Mouse (Mus musculus): Measurements from ENCODE around the gene Esrp2. TPM values are rescaled to one million over a fixed set of nuclear protein-coding genes. Genes with fewer than 3 reads are reported as not detected.
A peak's percentile ranks its signal among the peaks of the same experiment; 100 is the strongest.

The Esrp2 gene
- polyA plus RNA-seq, 1 experiment from 2014 or later: 2.3 TPM

GRCm38 (mm10) chr8:106151041-106151440, 14.3 kb upstream of the Esrp2 start:
- ATAC-seq (replicated peaks; ENCODE audit: low FRiP score) (no peak), DNase-seq (ENCODE audit: low spot score) (peak; percentile 44)
- no peaks in the 10 kb centered on the region for H3K27me3 ChIP-seq (ENCODE audit: control insufficient read depth, insufficient read depth, low read length)
- 86% methylated on average over 9 of the region's 9 CpGs for WGBS
- peak overlapping the region; percentile 71; the same call in 1 of the 2 replicates for H3K4me2 ChIP-seq (ENCODE audit: low read depth, low read length, severe bottlenecking)
- no peak overlapping the region; the same call in 1 of the 2 replicates for H3K9ac ChIP-seq (ENCODE audit: low read length)
- no peaks in the 10 kb centered on the region for H3K9me3 ChIP-seq (ENCODE audit: control insufficient read depth, low read length)
- 0 out of 2 replicates have a peak, but pooled peaks cover 2% of the 10 kb centered on the region for H3K4me1 ChIP-seq (replicated peaks; ENCODE audit: control insufficient read depth, insufficient read depth, low read length)
- H3K36me3 ChIP-seq (ENCODE audit: control insufficient read depth, insufficient read depth, low read length): no peaks in the 10 kb centered on the region; the same call in 1 of the 2 replicates
- peak overlapping the region; percentile 71 for H3K4me3 ChIP-seq (ENCODE audit: low read depth, low read length)
- no peak overlapping the region for H3K27ac ChIP-seq (ENCODE audit: low read depth, low read length)

- Histone ChIP-seq H3K4me1 (replicated peaks; ENCODE audit: control insufficient read depth, insufficient read depth, low read length) (0 out of 2 replicates have a peak, but pooled peaks cover 2% of the 10 kb centered on the region), H3K27ac (ENCODE audit: low read depth, low read length) (no peak overlapping the region), H3K9ac (ENCODE audit: low read length) (peak overlapping the region; percentile 75), H3K27me3 (ENCODE audit: control insufficient read depth, insufficient read depth, low read length) (no peaks in the 10 kb centered on the region), H3K4me3 (ENCODE audit: low read depth, low read length) (peak overlapping the region; percentile 71), H3K9me3 (ENCODE audit: control insufficient read depth, low read length) (no peaks in the 10 kb centered on the region), H3K36me3 (ENCODE audit: control insufficient read depth, insufficient read depth, low read length) (no peaks in the 10 kb centered on the region; the same call in 1 of the 2 replicates), H3K4me2 (ENCODE audit: low read depth, low read length, severe bottlenecking) (peak overlapping the region; percentile 71)
- 17% methylated on average over 8 of the region's 8 CpGs for WGBS
- ATAC-seq (replicated peaks; ENCODE audit: low FRiP score): no peak
- no peak for DNase-seq (ENCODE audit: low spot score)
Observed at GRCm38 (mm10) chr8:106150653-106151000, 13.9 kb upstream of the Esrp2 start.

- DNase-seq (ENCODE audit: low spot score) (peak; percentile 97), ATAC-seq (replicated peaks; ENCODE audit: low FRiP score) (peak; percentile 97)
- H3K9me3 ChIP-seq (ENCODE audit: control insufficient read depth, low read length): no peaks in the 10 kb centered on the region
- H3K4me2 ChIP-seq (ENCODE audit: low read depth, low read length, severe bottlenecking): peak within 1 kb of the TSS; percentile 71
- peak within 1 kb of the TSS; percentile 75 for H3K9ac ChIP-seq (ENCODE audit: low read length)
- no peaks in the 10 kb centered on the region for H3K27me3 ChIP-seq (ENCODE audit: control insufficient read depth, insufficient read depth, low read length)
- H3K36me3 ChIP-seq (ENCODE audit: control insufficient read depth, insufficient read depth, low read length): no peaks in the 10 kb centered on the region
- 3% methylated on average over 38 of the region's 38 CpGs for WGBS
- 0 out of 2 replicates have a peak, but pooled peaks cover 2% of the 10 kb centered on the region for H3K4me1 ChIP-seq (replicated peaks; ENCODE audit: control insufficient read depth, insufficient read depth, low read length)
- no peak within 1 kb of the TSS for H3K27ac ChIP-seq (ENCODE audit: low read depth, low read length)
- peak within 1 kb of the TSS; percentile 71 for H3K4me3 ChIP-seq (ENCODE audit: low read depth, low read length)
Observed at GRCm38 (mm10) chr8:106149801-106150652, 13.3 kb upstream of the Esrp2 start, which contains the start of gene Pla2g15. Gene Pla2g15, plus strand, starts transcription at chr8:106150399.

- DNase-seq (ENCODE audit: low spot score): no peak
- no peaks in the 10 kb centered on the region for H3K9me3 ChIP-seq (ENCODE audit: control insufficient read depth, low read length)
- H3K27me3 ChIP-seq (ENCODE audit: control insufficient read depth, insufficient read depth, low read length): no peaks in the 10 kb centered on the region
- ATAC-seq (replicated peaks; ENCODE audit: low FRiP score): no peak
- H3K27ac ChIP-seq (ENCODE audit: low read depth, low read length): no peak overlapping the region
- WGBS: 89% methylated on average over 6 of the region's 6 CpGs
- H3K4me3 ChIP-seq (ENCODE audit: low read depth, low read length): no peak overlapping the region
- no peak overlapping the region for H3K4me2 ChIP-seq (ENCODE audit: low read depth, low read length, severe bottlenecking)
- 0 out of 2 replicates have a peak, but pooled peaks cover 2% of the 10 kb centered on the region for H3K4me1 ChIP-seq (replicated peaks; ENCODE audit: control insufficient read depth, insufficient read depth, low read length)
- no peaks in the 10 kb centered on the region for H3K36me3 ChIP-seq (ENCODE audit: control insufficient read depth, insufficient read depth, low read length)
- H3K9ac ChIP-seq (ENCODE audit: low read length): no peak overlapping the region
Observed at GRCm38 (mm10) chr8:106149025-106149424, 12.3 kb upstream of the Esrp2 start.

GRCm38 (mm10) chr8:106147868-106148565, 11.2 kb upstream of the Esrp2 start:
- Histone ChIP-seq H3K9ac (ENCODE audit: low read length) (no peak overlapping the region), H3K27ac (ENCODE audit: low read depth, low read length) (no peak overlapping the region)

GRCm38 (mm10) chr8:106146014-106146413, 9.2 kb upstream of the Esrp2 start:
- 0 out of 2 replicates have a peak, but pooled peaks cover 1% of the 10 kb centered on the region for H3K4me1 ChIP-seq (replicated peaks; ENCODE audit: control insufficient read depth, insufficient read depth, low read length)
- DNase-seq (ENCODE audit: low spot score) (no peak), ATAC-seq (replicated peaks; ENCODE audit: low FRiP score) (no peak)
- no peak overlapping the region for H3K4me2 ChIP-seq (ENCODE audit: low read depth, low read length, severe bottlenecking)
- no peaks in the 10 kb centered on the region for H3K36me3 ChIP-seq (ENCODE audit: control insufficient read depth, insufficient read depth, low read length)
- H3K27me3 ChIP-seq (ENCODE audit: control insufficient read depth, insufficient read depth, low read length): no peaks in the 10 kb centered on the region
- no peak overlapping the region for H3K27ac ChIP-seq (ENCODE audit: low read depth, low read length)
- no peak overlapping the region for H3K9ac ChIP-seq (ENCODE audit: low read length)
- H3K4me3 ChIP-seq (ENCODE audit: low read depth, low read length): no peak overlapping the region
- H3K9me3 ChIP-seq (ENCODE audit: control insufficient read depth, low read length): no peaks in the 10 kb centered on the region
- WGBS: 95% methylated on average over 4 of the region's 4 CpGs

More at GRCm38 (mm10) chr8:106147868-106148565, 11.2 kb upstream of the Esrp2 start:
- no peak overlapping the region for H3K4me2 ChIP-seq (ENCODE audit: low read depth, low read length, severe bottlenecking)
- H3K36me3 ChIP-seq (ENCODE audit: control insufficient read depth, insufficient read depth, low read length): no peaks in the 10 kb centered on the region
- DNase-seq (ENCODE audit: low spot score) (no peak), ATAC-seq (replicated peaks; ENCODE audit: low FRiP score) (no peak)
- H3K4me3 ChIP-seq (ENCODE audit: low read depth, low read length): no peak overlapping the region
- WGBS: 84% methylated on average over 6 of the region's 6 CpGs
- no peaks in the 10 kb centered on the region for H3K9me3 ChIP-seq (ENCODE audit: control insufficient read depth, low read length)
- 0 out of 2 replicates have a peak, but pooled peaks cover 2% of the 10 kb centered on the region for H3K4me1 ChIP-seq (replicated peaks; ENCODE audit: control insufficient read depth, insufficient read depth, low read length)
- H3K27me3 ChIP-seq (ENCODE audit: control insufficient read depth, insufficient read depth, low read length): no peaks in the 10 kb centered on the region

GRCm38 (mm10) chr8:106145331-106145730, 8.6 kb upstream of the Esrp2 start:
- H3K36me3 ChIP-seq (ENCODE audit: control insufficient read depth, insufficient read depth, low read length): no peaks in the 10 kb centered on the region
- no peak overlapping the region for H3K4me2 ChIP-seq (ENCODE audit: low read depth, low read length, severe bottlenecking)
- H3K9me3 ChIP-seq (ENCODE audit: control insufficient read depth, low read length): no peaks in the 10 kb centered on the region
- H3K27me3 ChIP-seq (ENCODE audit: control insufficient read depth, insufficient read depth, low read length): no peaks in the 10 kb centered on the region
- no peak overlapping the region for H3K4me3 ChIP-seq (ENCODE audit: low read depth, low read length)
- no peak for DNase-seq (ENCODE audit: low spot score)
- no peaks in the 10 kb centered on the region for H3K4me1 ChIP-seq (replicated peaks; ENCODE audit: control insufficient read depth, insufficient read depth, low read length)
- H3K9ac ChIP-seq (ENCODE audit: low read length): no peak overlapping the region
- no peak overlapping the region for H3K27ac ChIP-seq (ENCODE audit: low read depth, low read length)
- no peak for ATAC-seq (replicated peaks; ENCODE audit: low FRiP score)
- 94% methylated on average over 2 of the region's 2 CpGs for WGBS

GRCm38 (mm10) chr8:106140769-106141168, 4.0 kb upstream of the Esrp2 start:
- peaks cover 18% of the 10 kb centered on the region; the same call in 1 of the 2 replicates for H3K4me1 ChIP-seq (replicated peaks; ENCODE audit: control insufficient read depth, insufficient read depth, low read length)
- no peaks in the 10 kb centered on the region for H3K36me3 ChIP-seq (ENCODE audit: control insufficient read depth, insufficient read depth, low read length)
- peaks cover 34% of the 10 kb centered on the region for H3K27me3 ChIP-seq (ENCODE audit: control insufficient read depth, insufficient read depth, low read length)
- H3K9ac ChIP-seq (ENCODE audit: low read length): no peak overlapping the region
- no peak overlapping the region for H3K4me2 ChIP-seq (ENCODE audit: low read depth, low read length, severe bottlenecking)
- H3K4me3 ChIP-seq (ENCODE audit: low read depth, low read length): no peak overlapping the region
- peak; percentile 91 for DNase-seq (ENCODE audit: low spot score)
- ATAC-seq (replicated peaks; ENCODE audit: low FRiP score): peak; percentile 48; the same call in 1 of the 2 replicates
- no peaks in the 10 kb centered on the region for H3K9me3 ChIP-seq (ENCODE audit: control insufficient read depth, low read length)
- no peak overlapping the region for H3K27ac ChIP-seq (ENCODE audit: low read depth, low read length)
- 20% methylated on average over 13 of the region's 13 CpGs for WGBS

Measured in forebrain, embryonic 11.5 days (tissue).